Mouse (Mus musculus) cerebellum, adult 2 months (tissue): Measurements from ENCODE around the gene Slc38a10. TPM values are rescaled to one million over a fixed set of nuclear protein-coding genes. Genes with fewer than 3 reads are reported as not detected.

Source experiments
- DNase-seq, 2 experiments: peaks; one replicate each; pipeline ENCODE4 v3.0.0; 2021
- H3K27ac ChIP-seq: fragments of 200-500 bp; 2 replicates; pipeline ENCODE4 v1.5.1; 2012; ENCODE audit warnings: low read length, control low read depth, inconsistent platforms; ENCODE audit not compliant: insufficient read depth
- H3K27me3 ChIP-seq: fragments of 200-500 bp; 2 replicates; pipeline ENCODE4 v1.6.1; 2012; ENCODE audit warnings: inconsistent platforms, mild to moderate bottlenecking, low read length, moderate library complexity; ENCODE audit not compliant: control insufficient read depth, insufficient read depth
- H3K4me1 ChIP-seq: fragments of 200-500 bp; 2 replicates; pipeline ENCODE4 v1.6.1; 2011; ENCODE audit warnings: low read length; ENCODE audit not compliant: control insufficient read depth, insufficient read depth
- H3K4me3 ChIP-seq: fragments of 200-500 bp; replicated peaks from 2 replicates; pipeline ENCODE3; 2011; ENCODE audit warnings: mild to moderate bottlenecking, low read depth, low read length, control low read depth; ENCODE audit not compliant: insufficient read depth
- CTCF ChIP-seq: fragments of 200-500 bp; IDR thresholded peaks from 2 replicates; pipeline ENCODE4 v1.5.1; 2011; ENCODE audit warnings: low read depth, mild to moderate bottlenecking, control low read depth, low read length, moderate library complexity, borderline replicate concordance; ENCODE audit not compliant: insufficient read depth
- POLR2A ChIP-seq: fragments of 200-500 bp; IDR thresholded peaks from 2 replicates; pipeline ENCODE4 v1.6.1; 2011; ENCODE audit warnings: low read length, control low read depth, borderline replicate concordance; ENCODE audit not compliant: insufficient read depth
- WGBS: fragments of 180-500 bp; shearing (Covaris S2); methylation state at CpG from one replicate; pipeline ENCODE4 v1.1.7; 2018; 5-methylcytosine and 5-hydroxymethylcytosine counted together
- polyA plus RNA-seq: library from polyadenylated mRNA; depleted of rRNA; stranded (reverse); fragments of >200 nt; gene quantifications from 2 replicates; pipeline ENCODE4 v1.2.3, GENCODE M21; 2012

Gene Slc38a10
- polyA plus RNA-seq, 1 experiment, result 73.2 TPM

DNA sequence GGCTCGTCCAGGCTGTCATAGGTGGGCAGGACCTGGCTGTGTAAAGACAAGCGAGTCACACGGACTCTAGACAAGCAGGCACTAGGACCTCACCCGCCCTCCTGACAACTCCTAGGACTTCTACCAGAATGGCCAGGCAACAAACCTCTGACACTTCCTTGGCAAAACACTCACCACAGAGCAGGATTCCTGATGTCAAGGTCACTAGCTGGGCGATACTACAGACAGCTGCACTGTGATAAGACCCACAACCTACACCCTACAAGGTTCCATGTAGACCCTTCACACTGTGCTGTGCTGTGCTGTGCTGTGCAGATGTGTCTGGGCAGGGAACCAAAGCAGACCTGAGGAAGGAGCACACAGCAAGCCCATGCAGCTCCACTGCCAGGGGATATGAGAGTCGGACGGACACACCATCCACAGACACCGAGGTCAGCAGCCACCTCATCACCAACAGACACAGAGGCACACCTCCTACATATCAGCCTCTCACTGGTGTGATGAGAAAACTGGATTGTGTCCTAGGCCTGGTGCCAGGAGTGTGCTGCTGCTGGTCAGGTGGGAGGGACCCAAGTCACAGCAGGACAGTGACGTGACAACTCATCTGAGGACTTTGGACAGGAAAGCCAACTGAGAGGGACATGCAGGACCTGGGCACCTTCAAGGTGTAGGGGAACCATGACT lies 16.2 kb downstream of the Slc38a10 start:
- H3K27me3 ChIP-seq, result no peaks in the 10 kb centered on the region
- no peak for DNase-seq
- 87% methylated on average over 9 of the region's 9 CpGs for WGBS
- no peak overlapping the region for H3K27ac ChIP-seq
- peaks cover 10% of the 10 kb centered on the region for H3K4me1 ChIP-seq
- no peak overlapping the region for H3K4me3 ChIP-seq
- TF ChIP-seq POLR2A (no peak), CTCF (no peak)

DNA sequence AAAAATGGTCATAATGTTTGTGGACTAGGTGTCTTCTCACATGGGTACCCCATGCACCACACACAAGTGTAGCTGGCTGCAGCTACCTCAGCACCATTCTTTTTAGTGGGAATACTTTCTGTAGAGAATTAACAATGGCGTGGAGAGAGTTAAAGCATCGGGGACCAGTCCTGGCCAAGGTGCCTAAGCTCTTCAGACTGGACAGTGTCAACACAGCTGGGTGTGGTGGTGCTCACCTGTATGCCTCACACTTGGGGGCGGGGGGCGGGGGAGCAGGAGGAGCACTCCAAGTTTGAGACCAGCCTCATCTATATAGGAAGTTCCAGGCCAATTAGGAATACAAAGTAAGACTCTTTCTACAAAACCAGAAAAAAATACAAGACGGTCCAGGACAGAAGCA lies 17.0 kb downstream of the Slc38a10 start:
- H3K27me3 ChIP-seq, result no peaks in the 10 kb centered on the region
- TF ChIP-seq CTCF (no peak), POLR2A (no peak)
- no peak overlapping the region for H3K27ac ChIP-seq
- peaks cover 7% of the 10 kb centered on the region for H3K4me1 ChIP-seq
- DNase-seq, result no peak
- no peak overlapping the region for H3K4me3 ChIP-seq
- 96% methylated on average over 5 of the region's 5 CpGs for WGBS

DNA sequence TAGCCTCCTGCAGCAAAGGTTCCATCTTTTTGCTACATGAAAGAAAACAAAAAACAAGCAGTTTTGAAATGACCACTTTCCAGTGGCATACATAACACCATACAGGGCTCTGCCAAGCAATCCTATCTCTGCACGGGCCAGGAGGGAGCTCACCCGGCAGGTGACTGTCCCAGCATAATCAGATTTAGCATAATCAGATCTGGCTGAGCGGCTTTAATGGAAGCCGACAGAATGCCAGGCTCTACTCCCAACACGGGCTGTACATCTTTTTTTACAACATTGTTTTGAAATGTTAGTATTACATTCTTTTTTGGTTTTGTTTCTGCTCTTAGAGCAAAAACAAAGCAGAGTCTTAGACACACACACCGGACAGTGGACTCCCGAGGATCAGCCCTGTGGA lies 21.9 kb downstream of the Slc38a10 start:
- whole genome bisulfite sequencing, result 60% methylated on average over 7 of the region's 7 CpGs
- Histone ChIP-seq H3K4me1 (no peaks in the 10 kb centered on the region), H3K27me3 (no peaks in the 10 kb centered on the region), H3K4me3 (no peak overlapping the region), H3K27ac (no peak overlapping the region)
- no peak for DNase-seq
- TF ChIP-seq CTCF (no peak), POLR2A (no peak)

DNA sequence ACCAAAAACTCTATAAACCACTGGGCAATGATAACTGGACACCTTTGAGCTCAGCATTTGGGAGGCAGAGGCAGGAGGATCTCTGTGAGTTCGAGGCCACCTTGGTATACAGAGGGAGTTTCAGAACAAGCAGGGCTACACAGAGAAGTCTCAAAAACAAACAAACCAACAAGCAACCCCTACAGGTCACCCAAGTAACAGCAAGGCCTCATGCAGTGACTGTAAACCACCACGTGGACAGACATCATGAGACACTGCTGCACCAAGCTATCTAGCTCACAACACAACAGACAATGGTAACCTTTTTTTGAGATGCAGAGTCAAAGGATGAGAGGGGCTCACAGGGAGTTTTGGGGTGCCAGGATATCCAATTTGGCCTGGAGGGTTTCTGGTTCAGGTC lies 24.3 kb downstream of the Slc38a10 start:
- 84% methylated on average over 2 of the region's 2 CpGs for WGBS
- TF ChIP-seq CTCF (no peak), POLR2A (no peak)

DNA sequence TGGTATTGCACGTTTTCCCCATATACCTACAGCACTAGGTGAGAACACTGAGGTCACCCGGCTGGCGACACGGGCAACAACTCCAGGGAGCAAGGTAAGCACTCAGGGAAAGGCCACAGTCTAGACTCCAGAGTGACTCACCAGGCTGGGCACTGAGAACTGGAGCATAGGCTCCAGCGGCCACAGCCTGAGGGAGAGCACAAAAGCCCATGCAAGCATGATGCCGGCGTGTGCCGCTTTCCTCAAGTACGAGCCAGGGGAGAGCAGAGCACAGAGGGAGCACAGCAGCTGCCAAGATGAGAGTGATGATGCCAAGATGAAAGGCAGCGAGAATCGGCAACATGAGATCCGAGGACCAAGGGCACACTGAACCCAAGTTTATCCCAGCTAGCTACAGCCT lies 29.0 kb downstream of the Slc38a10 start:
- TF ChIP-seq POLR2A (no peak), CTCF (no peak)
- DNase-seq, result peak in 1 of 2 experiments; percentile 44
- peaks cover 31% of the 10 kb centered on the region for H3K4me1 ChIP-seq
- no peak overlapping the region for H3K4me3 ChIP-seq
- no peak overlapping the region for H3K27ac ChIP-seq
- no peaks in the 10 kb centered on the region for H3K27me3 ChIP-seq
- WGBS, result 8% methylated on average over 12 of the region's 12 CpGs

More for the DNA sequence above, 24.3 kb downstream of the Slc38a10 start:
- DNase-seq, result no peak
- no peak overlapping the region for H3K27ac ChIP-seq
- H3K4me1 ChIP-seq, result peaks cover 7% of the 10 kb centered on the region
- H3K27me3 ChIP-seq, result no peaks in the 10 kb centered on the region
- H3K4me3 ChIP-seq, result no peak overlapping the region

DNA sequence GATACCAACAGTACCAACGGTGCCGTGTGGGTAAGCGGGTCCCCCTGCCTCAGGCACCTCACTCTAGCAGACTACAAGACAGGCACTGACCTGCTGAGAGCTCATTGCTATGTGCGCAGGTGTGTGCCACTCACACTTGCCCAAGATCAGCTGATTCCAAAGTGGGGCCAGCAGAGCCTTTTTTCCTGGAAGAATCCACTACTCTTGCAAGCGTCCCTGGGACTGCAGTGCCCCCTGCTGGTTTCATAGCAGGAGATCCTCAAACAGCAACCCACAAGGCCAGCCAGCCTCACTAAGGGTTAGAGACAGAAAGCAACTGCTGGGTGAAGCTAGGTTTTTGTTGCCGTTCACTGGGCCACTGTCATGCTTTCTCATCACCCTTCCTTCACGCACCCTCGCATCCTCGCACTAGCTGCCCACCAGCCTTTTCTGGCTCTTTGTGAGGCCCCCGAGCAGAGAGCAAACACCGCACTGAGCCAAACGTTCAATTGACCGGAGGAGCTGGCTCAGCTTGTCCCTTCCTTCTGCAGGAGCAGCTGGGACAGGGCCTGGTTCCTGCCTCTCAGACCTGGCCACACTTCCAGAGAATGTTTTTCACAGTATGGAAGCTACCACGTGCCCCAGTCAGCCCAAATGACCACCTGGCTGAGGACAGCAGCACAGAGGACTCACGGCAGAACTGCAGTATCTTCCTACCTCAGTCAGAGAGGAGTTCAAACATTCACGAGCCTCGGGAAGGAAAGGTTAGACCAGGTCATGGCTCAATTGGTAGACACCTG lies 30.3 kb downstream of the Slc38a10 start:
- peaks cover 31% of the 10 kb centered on the region for H3K4me1 ChIP-seq
- TF ChIP-seq POLR2A (no peak), CTCF (peak; percentile 64)
- whole genome bisulfite sequencing, result 14% methylated on average over 17 of the region's 17 CpGs
- H3K27ac ChIP-seq, result peak overlapping the region; percentile 65
- no peaks in the 10 kb centered on the region for H3K27me3 ChIP-seq
- DNase-seq, result peak; percentile 76 to 80
- no peak overlapping the region for H3K4me3 ChIP-seq

DNA sequence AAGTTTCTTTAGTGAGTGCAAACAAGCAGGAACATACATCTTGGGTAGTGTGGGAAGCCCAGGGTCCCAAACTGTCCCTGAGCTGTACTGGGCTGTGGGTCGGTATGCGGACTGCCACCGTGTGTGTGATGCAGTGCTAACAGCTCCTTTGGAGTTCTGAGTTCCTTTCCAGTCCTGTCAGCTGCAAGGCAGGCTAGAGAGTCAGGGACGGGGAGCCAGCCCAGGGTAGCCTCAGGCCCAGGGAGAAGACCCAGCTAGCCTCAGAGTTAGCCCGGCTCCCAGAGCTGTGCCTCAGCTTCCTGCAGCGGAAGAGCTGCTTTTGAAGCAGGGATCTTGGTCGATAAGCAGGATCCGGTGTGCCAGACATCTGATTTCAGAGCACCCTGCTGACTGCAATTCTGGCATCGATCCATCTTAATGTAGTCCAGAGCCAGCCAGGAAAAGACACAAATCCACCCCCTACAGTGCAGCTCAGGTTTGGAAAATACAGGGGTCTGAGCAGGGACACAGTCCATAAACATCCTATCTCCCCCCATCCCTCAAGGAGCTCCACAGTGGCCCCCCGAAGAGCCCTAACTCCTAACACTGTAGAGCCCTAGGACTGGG lies 31.1 kb downstream of the Slc38a10 start:
- 35% methylated on average over 10 of the region's 10 CpGs for WGBS
- Histone ChIP-seq H3K4me3 (no peak overlapping the region), H3K27me3 (no peaks in the 10 kb centered on the region), H3K27ac (no peak overlapping the region), H3K4me1 (peaks cover 31% of the 10 kb centered on the region)
- DNase-seq, result no peak
- no peak for TF ChIP-seq POLR2A
- no peak for TF ChIP-seq CTCF

DNA sequence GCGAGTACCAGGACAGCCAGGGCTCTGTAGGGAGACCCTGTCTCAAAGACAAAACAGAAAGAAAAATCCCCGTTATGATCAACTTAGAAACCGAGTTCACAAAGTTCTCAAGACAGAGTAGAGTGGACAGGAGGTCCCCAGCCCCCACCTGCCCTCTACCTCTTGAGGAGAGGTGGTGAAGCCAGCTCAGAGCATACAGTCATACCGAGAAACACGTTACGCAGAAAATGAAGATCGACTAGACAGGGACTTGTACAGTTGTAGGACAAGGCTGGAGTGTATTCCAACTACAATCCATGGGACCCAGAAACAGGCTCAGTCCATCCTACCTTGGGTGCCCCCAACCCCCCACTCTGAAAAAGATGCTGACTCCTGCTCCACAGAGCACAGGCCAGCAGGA lies 32.0 kb downstream of the Slc38a10 start:
- Histone ChIP-seq H3K4me3 (no peak overlapping the region), H3K27me3 (no peaks in the 10 kb centered on the region), H3K27ac (no peak overlapping the region), H3K4me1 (peaks cover 31% of the 10 kb centered on the region)
- no peak for DNase-seq
- TF ChIP-seq POLR2A (no peak), CTCF (no peak)
- 95% methylated on average over 7 of the region's 7 CpGs for WGBS
